Mouse (Mus musculus) urinary bladder, postnatal 14 days (tissue): ENCODE measurements around the gene Map4k1.
A peak's percentile ranks its signal among the peaks of the same experiment; 100 is the strongest.

ENCODE experiments used
- DNase-seq: peaks from one replicate; pipeline ENCODE4 v3.0.0; 2021; ENCODE audit warnings: low spot score

Map4k1 gene

GRCm38 (mm10) chr7:28981651-28982273 is at the start of gene Map4k1, which contains the start of gene Eif3k:
Gene Map4k1, plus strand, starts transcription at chr7:28982050.
Gene Eif3k, minus strand, starts transcription at chr7:28981864.
- peak; percentile 98 for DNase-seq

GRCm38 (mm10) chr7:28932421-28933041 is 49.3 kb upstream of the Map4k1 start:
- peak; percentile 70 for DNase-seq

- DNase-seq: no peak
These were observed 48.0 kb upstream of the Map4k1 start for GRCm38 (mm10) chr7:28933825-28934224.

GRCm38 (mm10) chr7:28936787-28937186 is 45.1 kb upstream of the Map4k1 start:
- DNase-seq: no peak

- no peak for DNase-seq
These were observed 43.2 kb upstream of the Map4k1 start for GRCm38 (mm10) chr7:28938654-28939053.

GRCm38 (mm10) chr7:28939418-28940183 is 42.2 kb upstream of the Map4k1 start:
- DNase-seq: no peak

GRCm38 (mm10) chr7:28941129-28941528 is 40.7 kb upstream of the Map4k1 start:
- DNase-seq: no peak

GRCm38 (mm10) chr7:28941542-28941941 is 40.3 kb upstream of the Map4k1 start:
- no peak for DNase-seq

- DNase-seq: no peak
These were observed 38.2 kb upstream of the Map4k1 start for GRCm38 (mm10) chr7:28943451-28944180.

- no peak for DNase-seq
These were observed 37.0 kb upstream of the Map4k1 start for GRCm38 (mm10) chr7:28944756-28945415.

GRCm38 (mm10) chr7:28945416-28946270 is 36.2 kb upstream of the Map4k1 start:
- DNase-seq: no peak

- DNase-seq: no peak
These were observed 35.6 kb upstream of the Map4k1 start for GRCm38 (mm10) chr7:28946271-28946610.

GRCm38 (mm10) chr7:28948746-28949145 is 33.1 kb upstream of the Map4k1 start:
- DNase-seq: no peak

GRCm38 (mm10) chr7:28949298-28949697 is 32.6 kb upstream of the Map4k1 start:
- DNase-seq: no peak

GRCm38 (mm10) chr7:28950346-28951037 is 31.4 kb upstream of the Map4k1 start:
- no peak for DNase-seq

- DNase-seq: no peak
These were observed 30.1 kb upstream of the Map4k1 start for GRCm38 (mm10) chr7:28951764-28952163.

- peak; percentile 53 for DNase-seq
These were observed 29.1 kb upstream of the Map4k1 start for GRCm38 (mm10) chr7:28952786-28953185.

GRCm38 (mm10) chr7:28953476-28954376 is 28.1 kb upstream of the Map4k1 start:
- DNase-seq: no peak

- no peak for DNase-seq
These were observed 27.1 kb upstream of the Map4k1 start for GRCm38 (mm10) chr7:28954773-28955172.
